Mouse (Mus musculus) embryonic facial prominence, embryonic 12.5 days (tissue): ENCODE data around the gene Ly6f. TPM values are rescaled to one million over a fixed set of nuclear protein-coding genes. Genes with fewer than 3 reads are reported as not detected.

Experiments
- polyA plus RNA-seq: library from polyadenylated mRNA; unstranded; fragments of >200 nt; fragmentation: Nextera tagmentation; extraction: Ambion mirVana; gene quantifications from 2 replicates; pipeline ENCODE4 v1.2.1, GENCODE M21; 2016

The Ly6f gene
- polyA plus RNA-seq, 1 experiment from 2014 or later = not detected

Other genes with a start within 250 kb of the Ly6f start
- gene Ly6c1, start 219.6 kb upstream of the Ly6f start, polyA plus RNA-seq = 1.5 and 1.6 TPM in 2 replicates
- not detected in 2 replicates for gene Ly6c2, start 156.5 kb upstream of the Ly6f start, polyA plus RNA-seq
- gene Ly6g, start 113.2 kb upstream of the Ly6f start, polyA plus RNA-seq = not detected in 2 replicates
- not detected in 2 replicates for gene BC025446, start 52.0 kb upstream of the Ly6f start, polyA plus RNA-seq